Mouse (Mus musculus) bone marrow, adult 2 months (tissue): ENCODE measurements around the gene Itch.

Experiments used
- CTCF ChIP-seq: fragments of 200-500 bp; IDR thresholded peaks from 2 replicates; pipeline ENCODE4 v1.5.1; 2011; ENCODE audit warnings: low read length, control low read depth; ENCODE audit not compliant: control insufficient read depth, insufficient read depth
- POLR2A ChIP-seq: fragments of 200-500 bp; IDR thresholded peaks from 2 replicates; pipeline ENCODE4 v1.6.1; 2011; ENCODE audit warnings: low read depth, mild to moderate bottlenecking, control low read depth, low read length, borderline replicate concordance; ENCODE audit not compliant: control insufficient read depth

GRCm38 (mm10) chr2:155084546-155084945 is 48.8 kb upstream of the Itch start:
- TF ChIP-seq CTCF (no peak), POLR2A (no peak)
